Mouse (Mus musculus) lung, adult 2 months (tissue): Measurements from ENCODE around the gene Slc6a9.

Source experiments
- CTCF ChIP-seq: fragments of 200-500 bp; IDR thresholded peaks from 2 replicates; pipeline ENCODE4 v1.5.1; 2011; ENCODE audit warnings: mild to moderate bottlenecking, low read length, control low read depth; ENCODE audit not compliant: insufficient read depth
- POLR2A ChIP-seq: fragments of 200-500 bp; IDR thresholded peaks from 2 replicates; pipeline ENCODE4 v1.6.1; 2011; ENCODE audit warnings: low read depth, mild to moderate bottlenecking, control low read depth, low read length, borderline replicate concordance; ENCODE audit errors: extremely low read depth

GRCm38 (mm10) chr4:117886644-117887043 is 52.3 kb downstream of the Slc6a9 start:
- TF ChIP-seq CTCF, result no peak
- no peak for TF ChIP-seq POLR2A
